Mouse (Mus musculus) spleen, postnatal 14 days (tissue): ENCODE results near the gene Arhgap23.
A peak's percentile ranks its signal among the peaks of the same experiment; 100 is the strongest.

Experiments
- DNase-seq, 2 experiments: peaks; one replicate each; pipeline ENCODE4 v3.0.0; 2021 to 2022; ENCODE audit warnings: low spot score in 2 of 2

Arhgap23 gene

DNA sequence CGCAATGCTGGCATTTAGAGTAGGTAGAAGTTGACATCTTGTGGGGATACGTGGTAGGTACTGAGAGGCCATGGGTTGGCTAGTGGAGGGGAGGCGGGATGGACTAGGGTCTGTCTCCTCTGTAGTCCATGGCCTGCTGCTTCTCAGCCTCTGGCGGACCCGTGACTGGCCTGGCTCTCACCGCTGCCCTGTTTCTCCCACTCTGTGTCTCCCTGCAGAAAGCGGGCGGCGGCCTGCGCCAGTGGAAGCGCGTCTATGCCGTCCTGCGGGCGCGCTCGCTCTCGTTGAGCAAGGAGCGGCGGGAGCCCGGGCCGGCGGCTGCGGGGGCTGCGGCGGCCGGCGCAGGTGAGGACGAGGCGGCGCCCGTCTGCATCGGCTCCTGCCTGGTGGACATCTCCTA, 47.8 kb downstream of the Arhgap23 start:
- no peak for DNase-seq

DNA sequence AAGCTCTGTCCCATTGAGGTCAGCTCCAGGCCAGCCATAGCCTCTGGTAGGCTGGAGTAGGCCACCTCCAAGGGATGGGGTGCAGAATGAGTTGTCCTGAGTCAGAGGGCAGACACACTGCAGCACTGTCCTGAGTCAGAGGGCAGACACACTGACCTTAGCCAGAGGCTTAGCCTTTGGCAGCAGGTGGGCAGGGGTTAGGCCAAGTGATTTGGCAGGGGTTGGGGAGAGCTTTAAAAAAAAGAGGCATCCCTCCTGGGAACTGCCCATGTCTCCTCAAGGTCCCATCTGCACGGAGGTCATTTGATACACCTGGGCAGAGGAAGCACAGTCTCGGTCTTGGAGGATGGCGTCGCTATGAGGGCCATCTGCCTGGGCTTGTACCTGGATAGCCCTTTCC, 48.7 kb downstream of the Arhgap23 start:
- DNase-seq = no peak

DNA sequence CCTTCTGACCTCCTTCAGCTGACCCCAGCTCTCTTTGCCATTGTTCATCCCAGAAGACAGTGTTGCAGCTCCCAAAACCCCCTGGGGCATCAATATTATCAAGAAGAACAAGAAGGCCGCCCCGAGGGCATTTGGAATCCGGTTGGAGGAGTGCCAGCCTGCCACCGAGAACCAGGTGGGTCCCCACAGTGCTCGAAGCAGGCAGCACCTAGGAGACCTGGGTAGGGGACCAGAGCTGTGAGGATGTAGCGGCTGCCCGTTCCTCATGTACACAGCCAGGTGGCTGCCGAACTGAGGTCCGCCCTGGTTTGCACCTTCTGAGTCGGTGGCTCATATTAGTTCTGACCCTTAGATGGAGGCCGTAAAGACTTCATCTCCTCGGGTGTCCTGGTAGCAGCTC, 50.6 kb downstream of the Arhgap23 start:
- DNase-seq = no peak

DNA sequence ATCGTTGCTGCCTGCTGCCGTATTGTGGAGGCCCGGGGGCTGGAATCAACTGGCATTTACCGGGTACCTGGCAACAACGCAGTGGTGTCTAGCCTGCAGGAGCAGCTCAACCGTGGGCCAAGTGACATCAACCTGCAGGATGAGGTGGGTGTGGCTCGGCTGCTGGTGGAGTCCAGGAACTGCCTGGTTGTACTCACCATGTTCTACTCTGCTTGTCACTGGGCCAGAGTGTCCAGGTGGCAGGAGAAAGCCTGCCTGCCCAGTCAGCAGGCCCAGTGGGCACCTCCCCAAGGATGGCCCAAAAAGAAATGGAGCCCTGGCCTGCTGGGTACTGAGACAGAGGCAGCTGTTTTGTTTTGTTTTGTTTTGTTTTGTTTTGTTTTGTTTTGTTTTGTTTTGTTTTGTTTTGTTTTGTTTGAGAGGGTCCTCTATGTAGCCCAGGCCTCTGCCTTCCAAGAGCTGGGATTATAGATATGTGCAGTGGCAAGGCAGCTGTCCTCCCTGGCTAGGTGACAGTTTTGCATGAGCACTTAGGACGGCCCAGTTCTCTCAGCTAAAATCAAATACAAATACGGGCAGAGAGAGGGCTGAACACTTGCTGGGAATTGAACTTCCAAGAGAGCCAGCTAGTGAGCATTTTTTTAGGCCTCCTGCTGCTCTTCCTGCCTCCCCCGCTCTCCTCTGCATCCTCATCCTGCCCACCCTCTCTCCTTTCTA, 51.3 kb downstream of the Arhgap23 start:
- no peak for DNase-seq

DNA sequence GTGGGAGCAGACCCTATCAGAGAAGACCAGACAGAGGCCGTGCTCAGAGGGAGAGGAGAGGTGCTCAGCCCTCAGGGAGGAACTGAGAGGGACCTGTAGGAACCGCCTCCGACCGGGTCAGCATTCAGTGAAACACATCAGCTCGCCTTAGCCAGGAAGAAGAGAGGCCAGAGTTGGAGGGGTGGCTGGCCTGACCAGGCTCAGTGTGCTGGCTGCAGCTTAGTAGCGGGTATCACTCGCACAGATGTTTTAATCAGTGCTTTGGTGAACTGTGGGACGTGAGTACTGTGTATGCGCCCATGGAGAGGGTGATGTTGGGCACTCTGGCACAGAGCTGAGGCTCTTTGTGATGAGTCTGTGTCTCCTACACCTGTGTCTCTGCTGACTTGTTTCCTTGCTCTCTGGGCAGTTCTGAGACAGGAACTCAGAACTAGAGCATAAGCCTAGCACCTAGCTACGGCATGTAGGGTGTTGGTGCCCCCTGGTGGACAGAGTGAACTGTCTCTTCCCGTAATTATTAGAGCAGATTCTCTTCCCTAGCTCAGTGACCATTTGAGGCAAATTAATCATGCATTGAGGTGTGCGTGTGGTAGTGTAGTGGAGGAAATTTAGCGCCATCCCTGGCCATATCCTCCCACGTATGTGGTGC, 53.4 kb downstream of the Arhgap23 start:
- DNase-seq = peak; percentile 67 to 84

DNA sequence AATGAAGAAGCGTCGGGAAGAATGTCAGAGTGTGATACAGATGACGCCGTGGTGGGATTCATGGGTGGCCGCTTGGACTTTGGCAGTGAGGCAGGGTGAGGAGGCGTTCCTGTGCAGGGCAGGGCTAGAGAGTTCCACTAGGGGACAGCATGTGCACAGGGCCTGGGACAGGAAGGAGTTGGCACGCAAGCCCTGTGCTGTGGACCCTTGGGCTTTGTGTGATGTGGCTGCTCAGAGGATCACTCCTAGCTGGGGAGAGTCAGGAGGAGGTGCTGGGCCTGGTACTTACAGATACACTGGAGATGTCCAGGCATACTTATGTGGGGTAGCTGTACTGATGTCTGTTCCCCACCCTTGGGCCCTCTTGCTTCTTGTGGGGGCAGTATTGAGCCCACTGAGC, 54.5 kb downstream of the Arhgap23 start:
- DNase-seq = no peak

DNA sequence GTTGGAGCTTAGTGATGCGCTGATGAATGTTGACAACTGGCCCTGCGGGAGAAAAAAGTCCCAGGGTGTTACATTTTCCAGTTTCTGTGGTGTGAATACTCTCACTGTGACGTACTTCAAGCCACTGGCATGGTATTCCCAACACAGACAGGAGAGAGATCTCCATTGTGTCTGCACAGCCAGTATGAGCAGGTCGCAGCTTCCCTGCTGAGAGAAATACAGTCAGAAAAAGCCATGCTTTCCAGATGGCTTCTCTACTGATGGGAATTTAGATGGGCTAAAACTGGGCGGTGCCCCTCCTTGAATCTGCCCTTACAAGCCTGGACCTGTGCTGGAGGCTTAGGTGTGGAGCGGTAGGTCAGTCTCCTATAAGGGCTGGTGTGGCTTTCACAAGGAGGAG, 55.9 kb downstream of the Arhgap23 start:
- DNase-seq = no peak

DNA sequence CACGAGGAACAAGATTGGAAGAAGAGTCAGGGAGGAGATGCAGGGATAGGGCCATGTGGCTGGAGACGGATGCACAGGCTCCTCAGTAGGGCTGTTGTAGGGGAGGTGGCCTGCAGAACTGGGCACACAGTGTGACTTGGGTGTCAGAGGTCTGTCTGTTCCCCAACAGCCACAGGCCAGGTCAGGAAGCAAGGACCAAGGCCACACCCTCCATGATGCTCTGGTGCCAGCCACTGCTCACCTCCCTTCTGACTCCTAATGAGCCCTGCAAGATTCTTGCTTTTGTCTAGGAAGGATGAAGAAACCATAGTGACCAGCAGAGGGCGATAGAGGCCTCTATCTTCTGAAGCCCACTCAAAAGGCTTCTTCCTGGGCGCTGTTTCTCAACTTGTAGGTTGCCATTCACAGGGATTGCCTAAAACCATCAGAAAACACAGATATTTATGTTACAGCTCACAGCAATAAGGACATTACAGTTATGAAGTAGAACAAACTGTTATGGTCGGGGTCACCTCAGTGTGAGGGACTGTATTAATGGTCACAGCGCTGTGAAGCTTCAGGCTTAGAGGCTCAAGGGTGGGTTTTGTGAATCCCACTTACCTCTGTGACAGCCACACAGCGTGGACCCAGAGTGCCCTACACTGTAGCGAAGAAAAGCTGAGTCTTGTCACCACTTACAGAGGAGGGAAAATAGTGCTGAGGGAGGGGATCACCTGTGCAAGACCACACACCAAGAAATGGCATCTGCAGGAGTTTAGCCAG, 61.2 kb downstream of the Arhgap23 start:
- DNase-seq = peak in 1 of 2 experiments; percentile 66

DNA sequence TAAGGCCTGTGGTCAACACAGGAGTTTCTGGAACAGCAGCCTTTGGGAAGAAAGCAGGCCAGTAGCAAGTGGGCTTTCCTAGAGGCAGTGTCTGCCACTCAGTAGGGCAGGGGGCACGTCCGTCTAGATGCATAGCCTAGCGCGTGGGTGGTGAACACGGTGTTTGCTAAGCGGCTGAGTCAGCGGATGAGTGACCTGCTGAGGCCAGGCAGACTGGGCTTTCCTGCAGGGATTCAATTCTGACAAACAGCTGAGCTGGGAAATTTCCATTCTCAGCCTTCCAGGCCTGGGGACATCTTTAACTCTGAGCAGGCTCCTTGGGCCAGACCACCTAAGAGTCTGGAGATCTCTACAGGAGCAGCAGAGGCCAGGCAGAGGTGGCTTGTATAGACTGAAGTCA, 62.1 kb downstream of the Arhgap23 start:
- DNase-seq = no peak

DNA sequence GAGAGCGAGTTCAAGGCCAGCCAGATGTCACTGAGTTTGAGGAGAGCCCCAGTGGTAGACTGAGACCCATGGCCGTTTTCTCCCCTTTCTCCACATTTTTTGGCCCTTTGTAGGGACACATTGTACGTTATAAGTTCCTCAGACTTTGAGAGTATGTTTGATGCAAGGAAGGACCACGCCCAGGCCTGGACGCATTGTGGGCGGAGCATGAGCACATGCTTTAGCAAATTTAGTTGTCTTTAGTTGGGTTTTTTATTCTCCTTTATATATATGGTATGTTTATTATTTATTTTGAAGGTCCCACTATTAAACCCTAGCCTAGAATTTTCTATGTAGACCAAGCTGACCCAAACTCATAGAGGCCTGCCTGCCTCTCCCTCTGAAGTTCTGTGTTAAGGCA, 63.0 kb downstream of the Arhgap23 start:
- DNase-seq = no peak

DNA sequence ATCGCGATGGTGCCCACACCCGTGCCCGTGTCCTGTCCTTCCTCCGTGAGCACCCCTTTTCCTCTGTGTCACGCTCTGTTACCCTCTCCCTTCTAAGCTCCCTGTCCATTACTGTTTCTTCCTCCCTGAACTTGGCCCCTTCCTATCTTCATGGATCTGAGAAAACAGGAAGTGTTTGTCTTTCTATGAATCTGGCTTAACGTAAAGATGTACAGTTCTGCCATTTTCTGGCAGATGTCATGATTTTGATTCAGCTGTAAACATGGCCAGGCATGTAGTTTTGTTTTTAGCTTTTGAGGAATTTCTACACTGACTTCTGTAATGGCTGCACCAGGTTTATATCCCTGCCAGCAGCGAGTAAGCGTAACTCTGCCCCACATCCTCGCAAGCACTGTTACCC, 63.8 kb downstream of the Arhgap23 start:
- DNase-seq = no peak

DNA sequence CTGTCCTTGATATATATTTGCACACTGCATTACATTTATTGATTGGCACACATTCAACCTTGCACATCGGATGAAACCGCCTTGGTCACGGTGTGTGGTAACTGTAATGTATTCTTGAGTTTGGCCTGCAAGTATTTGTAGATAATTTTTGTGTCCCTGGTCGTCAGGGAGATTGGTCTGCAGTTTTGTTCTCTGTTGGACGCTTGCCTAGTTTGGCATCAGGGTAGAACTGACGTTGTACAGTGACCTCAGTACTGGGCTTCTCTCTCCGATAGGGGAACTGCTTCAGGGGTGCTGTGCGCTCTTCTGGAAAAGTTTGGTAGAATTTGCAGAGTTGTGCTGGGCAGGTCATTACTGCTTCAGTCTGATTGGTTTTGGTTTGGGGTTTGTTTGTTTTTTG, 64.5 kb downstream of the Arhgap23 start:
- DNase-seq = no peak

DNA sequence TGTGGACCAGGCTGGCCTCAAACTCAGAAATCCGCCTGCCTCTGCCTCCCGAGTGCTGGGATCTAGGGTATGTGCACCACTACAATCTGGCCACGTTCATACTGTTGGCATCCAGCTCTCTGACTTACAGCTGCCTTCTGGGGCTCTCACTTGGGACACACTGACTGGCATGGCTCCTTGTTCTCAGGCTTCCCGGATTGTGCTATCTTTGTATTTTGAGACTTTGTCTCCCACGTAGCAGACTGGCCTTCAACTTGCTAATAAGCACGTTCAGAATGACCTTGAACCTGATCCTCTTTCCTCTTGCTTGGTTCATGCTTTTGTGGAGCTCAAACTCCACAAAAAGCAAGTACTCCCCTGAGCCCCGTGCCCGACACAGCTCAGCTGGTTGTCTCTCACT, 70.3 kb downstream of the Arhgap23 start:
- DNase-seq = no peak

DNA sequence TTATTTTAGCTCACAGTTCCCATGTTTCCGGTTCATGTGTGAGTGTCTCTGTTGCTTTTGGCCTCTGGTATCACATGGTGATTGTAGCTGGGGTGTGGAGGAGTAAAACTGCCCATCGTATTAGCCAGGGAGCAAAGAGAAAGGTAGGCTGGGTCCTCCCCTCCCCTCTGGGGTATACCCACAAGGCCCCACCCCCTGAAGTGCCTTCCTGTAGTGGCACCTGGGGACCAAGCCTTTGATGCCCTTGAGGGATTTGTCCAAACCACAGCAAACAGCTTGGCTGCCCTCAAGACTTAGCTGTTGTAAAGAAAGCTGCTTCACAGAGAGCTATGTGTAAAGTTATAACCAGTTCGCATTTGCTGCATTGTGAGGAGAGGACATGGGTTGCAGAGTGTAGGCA, 72.3 kb downstream of the Arhgap23 start:
- DNase-seq = no peak

DNA sequence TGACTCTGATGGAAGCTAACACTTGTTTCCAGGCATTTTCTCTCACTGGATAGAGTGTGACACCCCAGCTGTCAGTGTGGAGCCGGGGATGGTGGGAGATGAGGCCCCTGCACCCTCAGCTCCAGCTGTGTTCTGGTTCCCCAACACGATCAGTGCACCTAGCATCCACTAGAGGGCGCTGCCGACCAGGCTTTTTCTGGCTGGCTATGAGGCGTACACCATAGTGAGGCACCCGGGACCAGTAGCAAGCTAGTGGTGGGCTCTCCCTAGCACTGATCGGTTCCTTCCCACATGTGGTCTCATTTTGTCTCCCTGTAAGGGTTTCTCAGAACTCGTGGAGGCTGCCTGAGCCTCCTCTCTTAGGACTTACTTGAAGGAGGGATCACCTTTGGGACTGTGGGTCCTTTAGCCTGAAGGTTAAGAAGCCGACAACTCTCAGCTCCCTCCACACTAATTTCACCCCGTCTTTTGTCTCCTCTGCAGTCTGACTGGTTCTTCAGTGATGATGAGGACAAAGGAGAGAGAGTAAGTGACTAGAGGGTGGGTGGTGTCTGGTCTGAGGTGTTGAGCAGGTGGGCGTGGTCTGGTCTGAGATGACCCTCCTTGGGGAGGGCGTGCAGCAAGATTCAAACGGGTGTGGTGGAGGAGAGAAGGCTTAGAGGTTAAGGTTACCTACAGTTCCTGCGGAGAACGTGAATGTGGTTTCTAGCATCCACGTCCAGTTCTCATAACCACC, 74.4 kb downstream of the Arhgap23 start:
- peak; percentile 62 to 80 for DNase-seq

DNA sequence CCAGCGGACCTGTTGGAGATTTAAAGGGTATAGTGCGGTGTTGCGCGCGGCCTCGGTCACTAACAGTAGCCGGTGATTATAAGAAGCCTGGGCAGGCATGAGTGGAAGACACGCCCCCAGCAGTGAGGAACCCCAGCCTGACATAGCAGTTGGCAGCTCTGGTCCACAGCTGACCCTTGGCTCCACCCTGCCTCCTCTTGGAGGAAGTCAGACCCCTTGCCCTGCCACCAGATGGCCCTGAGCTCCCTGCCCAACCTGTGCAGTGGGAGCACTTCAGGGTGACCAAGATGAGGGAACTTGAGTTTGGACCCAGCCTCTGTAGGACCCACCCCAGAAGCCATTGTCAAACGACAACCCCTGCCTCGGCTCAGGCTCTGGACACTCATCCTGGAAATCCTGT, 76.3 kb downstream of the Arhgap23 start:
- no peak for DNase-seq

DNA sequence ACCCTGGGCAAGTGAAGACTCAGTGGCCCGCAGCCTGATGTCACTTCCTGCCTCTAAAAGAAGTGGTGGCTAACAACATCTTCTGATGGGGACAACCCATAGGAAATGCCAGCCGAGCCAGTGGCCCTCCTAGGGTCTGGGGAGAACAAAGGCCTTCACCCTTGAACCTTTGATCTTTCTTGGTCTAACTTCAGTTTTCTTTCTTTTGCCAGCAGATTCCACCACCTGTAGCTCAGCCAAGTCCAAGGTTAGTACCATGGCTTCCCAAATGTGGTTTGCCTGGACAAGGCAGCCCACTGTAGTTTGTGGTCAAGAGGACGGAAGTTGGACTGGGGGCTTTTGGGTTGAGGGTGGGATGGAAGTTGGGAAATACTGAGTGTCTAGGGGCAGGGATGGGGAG, 77.5 kb downstream of the Arhgap23 start:
- no peak for DNase-seq

DNA sequence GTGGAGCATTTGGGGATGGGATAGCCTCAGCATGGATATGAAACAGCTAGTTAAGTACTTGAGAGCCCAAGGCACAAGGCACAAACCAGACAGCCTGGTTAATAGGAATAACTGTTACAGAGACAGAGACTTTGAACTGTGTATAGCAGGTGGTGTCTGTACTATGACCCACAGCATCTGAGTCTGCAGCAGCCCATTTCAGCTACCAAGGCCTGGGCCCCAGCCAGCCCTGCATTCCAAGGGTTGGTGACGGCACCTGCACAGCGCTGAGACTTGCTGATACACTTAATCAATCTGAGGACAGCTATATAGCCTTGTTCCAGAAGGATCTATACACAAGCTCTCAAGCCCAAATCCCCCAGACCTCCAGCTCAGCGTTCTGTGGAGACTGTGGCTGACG, 82.2 kb downstream of the Arhgap23 start:
- no peak for DNase-seq

DNA sequence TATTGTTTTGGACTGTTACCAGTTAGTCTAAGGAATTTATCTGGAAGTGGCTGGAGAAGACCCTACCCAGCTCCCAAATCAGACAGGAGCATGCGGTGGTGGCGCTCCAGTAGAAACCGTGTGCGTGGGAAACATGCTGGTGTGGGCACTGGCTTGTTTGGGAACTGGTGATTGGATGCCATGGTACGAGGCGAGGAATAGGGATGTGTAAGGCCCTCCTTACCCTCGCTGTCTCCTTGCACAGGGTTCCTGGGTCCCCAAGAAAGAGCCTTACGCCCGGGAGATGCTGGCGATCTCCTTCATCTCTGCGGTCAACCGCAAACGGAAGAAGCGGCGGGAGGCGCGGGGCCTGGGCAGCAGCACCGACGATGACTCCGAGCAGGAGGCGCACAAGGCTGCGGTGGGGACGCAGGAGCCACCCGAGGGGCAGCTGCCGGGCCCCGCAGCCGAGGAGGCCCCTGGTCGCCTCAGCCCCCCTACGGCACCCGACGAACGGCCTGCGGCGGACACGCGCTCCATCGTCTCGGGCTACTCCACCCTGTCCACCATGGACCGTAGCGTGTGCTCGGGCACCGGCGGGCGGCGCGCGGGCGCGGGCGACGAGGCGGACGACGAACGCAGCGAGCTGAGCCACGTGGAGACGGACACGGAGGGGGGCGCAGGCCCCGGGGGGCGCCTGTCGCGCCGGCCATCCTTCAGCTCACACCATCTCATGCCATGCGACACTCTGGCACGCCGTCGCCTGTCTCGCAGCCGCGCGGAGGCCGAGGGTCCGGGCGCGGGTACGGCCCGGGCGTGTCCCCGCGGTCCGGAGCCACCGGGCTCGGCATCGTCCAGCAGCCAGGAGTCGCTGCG, 84.8 kb downstream of the Arhgap23 start, which contains the start of gene 4933428G20Rik:
4933428G20Rik (minus strand) TSS at position 476 of the 855 bp plus-strand sequence.
- DNase-seq = no peak

DNA sequence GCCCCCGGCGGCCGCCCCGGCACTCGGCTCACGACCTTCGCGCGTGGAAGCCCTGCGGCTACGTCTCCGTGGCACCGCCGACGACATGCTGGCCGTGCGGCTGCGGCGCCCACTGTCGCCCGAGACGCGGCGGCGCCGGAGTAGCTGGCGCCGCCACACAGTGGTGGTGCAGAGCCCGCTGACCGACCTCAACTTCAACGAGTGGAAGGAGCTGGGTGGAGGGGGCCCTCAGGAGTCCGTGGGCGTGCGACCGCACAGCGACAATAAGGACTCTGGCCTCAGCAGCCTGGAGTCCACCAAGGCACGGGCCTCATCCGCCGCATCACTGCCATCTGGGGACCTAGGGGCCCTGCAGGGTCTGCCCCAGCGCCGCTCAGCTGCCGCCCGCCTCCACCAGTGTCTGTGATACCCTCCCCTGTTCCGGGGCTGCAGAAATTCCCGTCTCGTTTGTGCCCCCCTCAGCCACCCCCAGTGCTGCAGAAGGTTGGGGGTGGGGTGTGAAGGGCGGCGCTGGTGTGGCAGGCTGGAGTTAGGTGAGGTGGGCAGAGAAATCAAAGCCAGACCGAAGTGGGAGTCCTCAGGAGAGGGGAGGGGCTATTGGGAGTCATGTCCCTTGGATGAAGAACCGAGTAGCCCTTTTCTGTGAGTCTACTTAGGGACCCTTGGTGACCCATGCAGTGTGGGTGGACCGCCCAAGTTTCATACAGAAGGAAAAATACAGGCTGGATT, 85.6 kb downstream of the Arhgap23 start:
- DNase-seq = no peak

DNA sequence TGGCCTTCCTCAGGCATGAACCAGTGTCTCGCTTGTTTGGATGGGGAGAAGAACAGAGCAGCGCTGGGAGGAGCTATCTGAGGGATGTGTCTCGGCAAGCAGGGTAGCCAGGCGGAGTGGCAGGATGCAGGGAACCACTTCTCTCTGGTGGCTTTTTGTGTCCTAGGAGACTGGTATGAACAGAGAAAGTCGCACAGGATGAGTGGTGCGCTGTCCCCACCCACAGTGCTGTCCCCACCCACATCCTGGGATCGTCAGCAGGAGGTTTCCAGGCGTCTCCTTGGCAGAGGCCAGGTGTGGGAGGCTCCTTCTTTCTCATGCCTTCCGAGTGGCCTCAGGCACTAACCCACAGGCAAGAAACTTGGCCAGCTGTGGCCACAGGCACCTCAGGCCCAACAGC, 87.0 kb downstream of the Arhgap23 start:
- DNase-seq = no peak
